Mouse (Mus musculus) frontal cortex, postnatal 14 days (tissue): ENCODE data around the gene Il6st.

ENCODE experiments used
- DNase-seq, 2 experiments: peaks; one replicate each; pipeline ENCODE4 v3.0.0; 2022; ENCODE audit warnings: low spot score in 2 of 2

Gene Il6st

DNA sequence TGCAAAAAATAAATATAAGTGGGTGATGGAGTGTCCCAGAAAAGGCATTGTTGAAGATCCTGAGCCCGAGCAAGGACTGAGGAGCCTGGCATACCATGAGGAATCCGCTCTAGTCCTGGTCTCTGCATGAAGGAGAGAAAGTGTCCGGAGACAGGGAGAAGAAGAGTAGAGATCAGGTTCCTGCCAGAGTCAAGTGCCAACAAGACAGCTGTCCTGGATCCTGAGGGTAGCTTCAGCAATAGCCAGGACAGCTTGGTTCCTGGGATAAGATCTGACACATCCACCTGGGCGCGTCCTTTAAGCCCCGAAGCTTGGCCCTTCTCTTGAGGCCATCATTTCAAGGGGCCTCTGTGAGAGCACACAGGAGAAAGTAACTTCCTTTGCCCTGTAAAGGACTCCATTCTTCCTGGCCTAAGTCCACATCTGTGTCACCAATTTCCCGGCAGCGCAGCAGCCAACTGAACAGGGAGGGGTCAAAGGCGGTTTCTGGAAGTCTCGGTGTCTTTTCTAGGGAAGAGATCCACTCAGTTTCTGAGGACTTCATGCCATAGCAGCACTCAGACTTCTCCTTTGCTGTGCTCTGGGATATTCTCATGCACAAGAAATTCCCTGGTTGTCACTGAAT is 59.6 kb downstream of the Il6st start:
- DNase-seq, result no peak

DNA sequence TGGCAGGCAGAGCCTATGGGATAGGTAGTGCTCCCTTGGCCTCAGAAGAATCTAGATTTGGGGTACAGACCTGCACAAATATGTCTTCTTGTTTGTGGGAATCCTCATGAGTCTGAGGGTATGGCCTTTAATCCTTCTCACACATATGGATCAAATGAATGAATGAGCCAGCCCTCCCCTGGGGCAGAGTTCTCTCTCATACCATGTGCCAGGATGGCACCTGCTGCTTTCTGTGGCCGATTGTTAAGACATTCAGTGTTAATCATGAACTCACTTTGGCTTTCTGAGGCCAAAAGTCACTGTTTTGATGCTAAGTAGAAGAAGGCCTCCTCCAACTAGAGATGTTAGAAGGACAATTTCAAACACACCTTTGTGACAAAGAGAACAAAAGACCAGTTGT is 63.3 kb downstream of the Il6st start:
- DNase-seq, result no peak

DNA sequence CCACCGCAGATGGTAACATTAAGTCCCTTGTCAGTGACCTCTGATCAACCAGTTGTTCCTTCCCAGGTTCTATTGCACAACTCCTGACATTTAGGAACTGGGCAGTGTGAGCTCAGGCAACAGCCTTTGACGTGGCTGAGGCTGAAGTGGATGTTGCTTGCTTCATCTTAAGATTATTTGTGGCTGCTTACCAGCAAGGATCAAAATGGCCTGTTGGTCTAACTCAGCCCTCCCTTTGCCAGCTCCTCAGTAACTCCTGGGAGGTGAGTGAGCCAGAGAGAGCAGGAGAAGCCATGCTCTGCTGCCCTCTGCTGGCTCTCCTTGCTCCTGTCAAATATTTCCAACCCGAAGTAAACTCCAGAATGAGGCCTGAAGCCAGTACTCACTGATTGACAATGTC is 66.0 kb downstream of the Il6st start:
- peak; percentile 18 to 61 for DNase-seq

GRCm38 (mm10) chr13:112532235-112532634 is 68.4 kb downstream of the Il6st start:
- no peak for DNase-seq

DNA sequence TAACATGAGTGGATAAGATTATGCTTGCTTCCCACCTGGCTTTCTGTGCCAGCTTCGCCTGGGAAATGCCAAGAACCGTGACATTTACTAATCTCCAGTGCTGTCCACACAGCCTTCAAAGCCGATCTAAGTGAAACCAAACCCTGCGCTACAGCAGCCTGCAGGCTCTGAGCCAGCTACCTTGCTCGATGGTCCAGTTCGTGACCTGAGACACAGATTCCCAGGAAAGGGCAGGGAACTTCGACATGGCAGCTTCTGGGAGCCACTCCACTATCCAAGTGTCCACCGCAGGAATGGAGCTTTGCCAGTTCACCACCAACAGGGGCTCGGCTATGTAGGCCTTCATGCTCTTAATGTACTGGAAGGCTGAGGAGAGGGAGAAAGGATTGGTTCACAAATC is 69.7 kb downstream of the Il6st start:
- DNase-seq, result no peak

GRCm38 (mm10) chr13:112536611-112537010 is 72.7 kb downstream of the Il6st start:
- DNase-seq, result no peak

DNA sequence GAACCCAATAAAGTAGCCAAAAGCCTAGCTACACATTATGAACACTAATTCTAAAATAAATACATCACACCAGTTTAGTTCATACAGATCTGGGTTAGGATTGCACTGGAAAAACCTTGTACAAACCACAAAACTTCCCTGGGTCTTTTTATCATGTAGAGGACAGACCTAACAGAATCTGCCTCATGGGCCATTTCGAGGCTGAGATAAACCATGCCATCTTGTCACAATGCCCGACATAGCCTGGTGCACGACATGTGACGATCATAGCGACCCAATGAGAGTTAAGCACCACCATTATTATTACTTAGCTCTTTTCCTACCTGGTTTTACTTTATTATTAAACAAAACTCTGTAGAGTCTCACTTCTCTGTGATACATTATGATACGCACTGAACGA is 73.2 kb downstream of the Il6st start:
- DNase-seq, result no peak

- no peak for DNase-seq
Measured at GRCm38 (mm10) chr13:112540616-112541015, 76.7 kb downstream of the Il6st start.

DNA sequence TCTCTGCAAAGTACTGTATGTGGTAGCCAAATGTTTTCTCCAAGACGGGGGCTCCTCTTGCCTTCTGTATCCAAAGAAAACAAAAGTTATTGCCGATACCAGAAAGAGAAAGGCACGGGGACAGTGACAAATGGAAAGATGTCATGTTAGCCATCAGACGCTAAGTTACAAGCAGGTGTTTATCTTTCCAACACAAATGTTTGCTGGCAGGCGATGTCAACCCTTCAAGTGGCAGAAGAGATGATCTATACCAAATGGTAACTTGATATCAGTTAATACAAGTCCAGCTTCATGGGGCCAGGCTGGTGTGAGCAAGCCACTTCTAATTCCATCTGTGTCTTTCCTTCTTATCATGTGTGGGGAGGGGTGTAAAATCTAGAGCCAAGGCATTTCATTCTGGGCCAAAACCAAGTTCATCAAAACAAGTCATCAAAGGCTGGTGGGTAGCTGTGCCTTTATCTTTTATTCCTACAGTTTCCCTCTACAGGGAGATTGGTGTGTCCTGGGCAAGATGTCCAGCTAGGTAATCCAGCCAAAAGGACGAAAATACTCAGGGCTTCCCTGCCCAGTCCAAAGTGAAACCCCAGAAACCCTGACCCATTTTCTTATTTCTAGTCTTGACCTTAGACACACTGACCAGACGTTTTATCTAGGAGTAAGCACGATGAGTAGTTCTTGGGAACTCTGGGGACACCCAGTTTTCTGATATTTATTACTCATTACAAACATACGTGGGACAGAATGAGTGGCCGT is 77.5 kb downstream of the Il6st start:
- no peak for DNase-seq

GRCm38 (mm10) chr13:112551641-112552548 is 88.0 kb downstream of the Il6st start:
- DNase-seq, result no peak

GRCm38 (mm10) chr13:112553304-112553703 is 89.4 kb downstream of the Il6st start:
- no peak for DNase-seq

- DNase-seq, result no peak
Measured at GRCm38 (mm10) chr13:112556501-112556900, 92.6 kb downstream of the Il6st start.
